Mouse (Mus musculus): ENCODE measurements at regions not wholly inside any gene's neighbourhood (a gene's known extent, or its start where the extent isn't known, plus 50 kb on each side); places are given as distances from the start of the nearest gene placed in this dataset.

DNA sequence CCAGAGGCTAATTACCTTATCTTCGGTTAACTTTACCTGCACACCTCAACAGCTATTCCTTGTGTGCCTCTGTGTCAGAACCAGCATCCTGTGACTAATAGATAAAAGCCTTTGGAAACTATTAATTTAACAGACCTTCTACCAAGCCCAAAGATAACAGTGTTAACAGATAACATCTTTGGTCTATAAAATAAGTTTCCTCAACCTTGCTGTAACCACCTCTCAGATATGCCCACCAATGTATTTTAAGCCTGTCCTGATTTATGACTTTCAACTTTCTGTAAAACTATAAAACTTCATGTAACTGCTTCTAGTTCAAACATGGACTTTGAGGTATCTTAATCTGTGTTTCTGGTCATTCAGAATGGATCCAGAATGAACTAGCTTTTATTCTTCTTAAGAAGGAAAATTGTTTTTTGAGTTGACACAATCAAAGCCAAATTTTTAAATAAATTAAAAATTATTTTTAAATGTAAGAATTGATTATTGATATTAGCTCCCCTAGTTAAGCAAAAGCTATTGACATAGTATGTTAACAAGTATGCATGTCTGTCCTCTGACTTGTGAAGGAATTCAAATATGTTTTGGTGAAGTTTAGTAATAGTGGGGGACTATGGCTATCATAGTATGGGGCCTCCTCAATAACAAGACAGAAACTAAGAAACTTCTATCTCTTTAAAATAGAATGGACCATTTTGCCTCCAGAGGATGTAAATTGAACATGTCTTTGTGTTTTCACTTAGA, 238.7 kb upstream of the Marcks start:
- DNase-seq (ENCODE audit: low read depth, low spot score): no peak

DNA sequence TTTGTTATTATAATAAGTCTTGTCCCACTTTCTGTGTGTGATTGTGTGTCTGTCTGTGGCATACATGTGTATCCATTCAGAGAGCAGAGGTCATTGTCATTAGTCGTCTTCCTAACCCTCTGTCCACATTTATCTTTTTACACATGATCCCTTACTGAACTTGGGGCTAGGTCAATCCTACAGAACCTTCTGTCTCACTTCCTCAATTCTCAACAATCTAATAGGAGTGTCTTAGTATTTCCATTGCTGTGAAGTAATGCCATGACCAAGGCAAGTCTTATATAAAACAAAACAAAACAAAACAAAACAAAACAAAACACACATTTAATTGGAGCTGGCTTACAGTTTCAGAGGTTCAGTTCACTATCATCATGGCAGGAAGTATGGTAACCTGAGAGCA, 237.5 kb upstream of the Marcks start:
- DNase-seq (ENCODE audit: low read depth, low spot score): no peak

DNA sequence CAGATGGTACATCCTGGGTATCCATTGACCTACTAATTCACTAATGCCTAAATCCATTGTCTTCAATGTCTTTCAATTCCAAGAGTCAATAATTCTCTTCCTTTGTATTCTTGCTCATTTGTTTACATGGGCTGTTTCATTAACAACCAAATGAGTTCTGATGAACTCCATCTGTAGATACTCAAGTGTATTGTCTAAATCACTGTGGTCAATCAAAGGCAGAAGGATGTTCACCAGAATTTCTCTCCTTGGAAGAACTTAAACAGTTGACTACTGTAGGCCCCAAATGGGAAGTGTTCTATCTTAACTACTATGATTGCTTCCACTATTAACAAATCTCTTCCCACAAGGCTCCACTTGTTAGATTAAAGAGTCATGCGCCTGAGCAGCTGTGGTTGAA, 236.9 kb upstream of the Marcks start:
- no peak for DNase-seq (ENCODE audit: low read depth, low spot score)

DNA sequence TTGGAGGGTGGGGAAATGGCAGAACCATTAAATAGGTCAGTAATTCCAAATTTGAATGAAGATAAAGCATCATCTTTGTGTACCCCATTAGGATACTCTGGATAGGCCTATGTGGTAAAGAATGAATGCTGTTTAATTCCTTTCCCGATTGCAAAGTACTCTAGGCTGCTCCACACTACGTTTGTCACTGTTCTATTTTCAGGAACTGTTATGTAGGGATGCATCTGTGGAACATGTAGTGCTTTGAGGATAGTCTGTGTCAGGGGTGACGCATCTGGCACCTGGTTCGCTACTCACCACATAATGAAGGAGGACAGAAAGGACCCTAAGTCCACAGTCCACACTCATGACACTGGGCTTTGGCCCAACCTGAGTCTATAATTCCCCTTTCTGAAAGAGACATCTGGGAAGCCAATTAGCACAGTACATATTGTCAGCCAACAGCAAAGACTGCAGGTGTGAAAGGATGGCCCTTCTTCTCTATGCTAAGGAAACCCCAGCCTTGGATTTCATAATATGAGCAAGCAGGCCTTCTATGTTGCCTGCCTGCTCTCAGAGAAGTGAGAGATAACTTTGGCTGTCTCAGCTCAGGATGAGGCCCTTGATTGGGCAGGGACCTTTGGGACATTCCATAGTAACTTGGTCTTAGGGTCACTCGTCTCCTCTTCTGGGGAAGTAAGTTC, 230.4 kb upstream of the Marcks start:
- no peak for DNase-seq (ENCODE audit: low read depth, low spot score)

DNA sequence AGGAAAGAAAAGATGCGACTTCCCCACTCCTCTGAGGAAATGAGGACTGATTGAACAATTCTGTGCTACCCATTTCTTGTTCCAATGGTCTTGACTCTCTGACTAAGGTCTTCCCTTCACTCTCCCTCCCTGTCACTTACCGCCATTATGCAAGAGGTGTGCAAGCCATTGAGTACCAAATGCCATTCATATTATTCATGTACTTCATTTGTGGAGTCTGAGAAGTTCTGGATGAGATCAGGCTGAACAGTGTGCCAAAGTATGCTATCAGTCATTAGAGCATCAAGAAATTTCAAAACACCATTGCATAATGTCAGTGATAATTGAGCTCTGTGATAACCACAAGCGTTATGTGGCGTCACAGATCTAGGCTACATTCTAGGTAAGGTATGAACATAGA, 229.1 kb upstream of the Marcks start:
- DNase-seq (ENCODE audit: low read depth, low spot score): no peak

DNA sequence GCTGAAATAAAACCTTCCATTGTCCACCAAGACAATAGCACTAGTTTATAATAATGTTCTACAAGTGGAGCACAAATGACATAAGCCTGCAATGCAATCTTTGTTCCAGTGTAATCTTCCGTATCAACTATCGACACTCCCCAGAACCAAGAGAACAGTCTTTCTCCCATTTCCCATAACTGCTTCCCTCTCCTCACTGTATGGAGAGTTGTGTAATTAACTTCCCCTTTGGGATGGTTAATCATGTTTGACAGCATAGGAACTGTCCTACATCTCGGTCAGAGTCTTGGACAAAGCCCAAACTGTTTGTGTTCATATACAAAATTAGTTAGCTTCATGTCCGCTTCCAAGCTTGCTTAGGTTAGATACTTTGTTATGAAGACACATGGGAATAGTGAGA, 225.8 kb upstream of the Marcks start:
- no peak for DNase-seq (ENCODE audit: low read depth, low spot score)

DNA sequence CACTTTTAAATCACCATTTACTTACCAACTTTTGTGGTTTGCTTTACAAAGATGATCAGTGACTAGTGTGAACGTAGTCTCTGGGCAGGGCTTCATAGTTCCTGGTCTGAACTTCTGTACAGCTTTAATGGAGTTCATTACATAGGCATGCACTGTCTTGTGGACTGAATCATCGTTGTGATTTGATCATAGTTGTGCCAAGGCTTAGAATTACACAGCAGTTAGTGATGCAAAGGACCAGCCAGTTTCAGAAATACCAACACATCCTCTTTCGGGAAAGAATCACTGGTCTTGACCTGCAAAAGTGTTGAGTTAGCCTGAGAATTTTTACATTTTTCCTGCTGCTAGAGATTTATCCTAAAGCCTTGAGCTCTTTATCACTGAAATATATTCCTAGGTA, 222.3 kb upstream of the Marcks start:
- DNase-seq (ENCODE audit: low read depth, low spot score): no peak

DNA sequence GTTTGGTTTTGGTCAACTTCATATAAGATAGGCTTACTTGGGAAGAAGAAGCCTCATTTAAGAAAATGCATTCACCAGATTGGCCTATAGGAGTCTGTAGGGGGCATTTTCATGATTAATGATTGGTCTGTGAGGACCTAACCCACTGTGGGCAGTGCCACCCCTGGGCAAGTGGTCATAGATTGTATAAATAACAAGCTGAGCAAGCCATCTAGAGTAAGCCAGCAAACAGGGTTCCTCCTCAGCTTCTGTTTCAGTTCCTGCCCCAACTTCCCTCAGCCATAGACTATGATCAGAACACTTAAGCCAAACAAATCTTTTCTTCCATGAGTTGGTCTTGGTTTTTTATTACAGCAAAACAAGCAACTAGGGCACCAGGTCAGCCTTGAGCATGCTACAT, 220.2 kb upstream of the Marcks start:
- DNase-seq (ENCODE audit: low read depth, low spot score): no peak

DNA sequence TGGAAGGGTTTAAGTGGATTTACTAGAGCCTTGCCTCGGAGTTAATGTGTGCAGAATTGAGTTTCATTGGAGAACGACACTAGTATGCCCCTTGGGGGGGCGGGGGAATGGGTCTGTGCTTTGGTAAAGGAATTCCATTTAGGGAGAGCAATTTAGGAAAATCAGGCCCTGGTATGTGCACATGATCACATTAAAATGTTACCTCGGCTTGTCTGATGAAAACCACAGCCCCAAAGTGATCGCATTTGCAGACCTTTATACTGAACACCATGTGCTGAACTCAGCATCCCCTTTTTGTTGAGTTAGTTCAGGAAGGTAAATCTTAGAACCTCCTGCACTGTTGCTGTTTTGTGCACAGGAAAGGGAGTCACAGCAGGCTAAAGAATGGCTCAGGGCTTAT, 219.6 kb upstream of the Marcks start:
- no peak for DNase-seq (ENCODE audit: low read depth, low spot score)

DNA sequence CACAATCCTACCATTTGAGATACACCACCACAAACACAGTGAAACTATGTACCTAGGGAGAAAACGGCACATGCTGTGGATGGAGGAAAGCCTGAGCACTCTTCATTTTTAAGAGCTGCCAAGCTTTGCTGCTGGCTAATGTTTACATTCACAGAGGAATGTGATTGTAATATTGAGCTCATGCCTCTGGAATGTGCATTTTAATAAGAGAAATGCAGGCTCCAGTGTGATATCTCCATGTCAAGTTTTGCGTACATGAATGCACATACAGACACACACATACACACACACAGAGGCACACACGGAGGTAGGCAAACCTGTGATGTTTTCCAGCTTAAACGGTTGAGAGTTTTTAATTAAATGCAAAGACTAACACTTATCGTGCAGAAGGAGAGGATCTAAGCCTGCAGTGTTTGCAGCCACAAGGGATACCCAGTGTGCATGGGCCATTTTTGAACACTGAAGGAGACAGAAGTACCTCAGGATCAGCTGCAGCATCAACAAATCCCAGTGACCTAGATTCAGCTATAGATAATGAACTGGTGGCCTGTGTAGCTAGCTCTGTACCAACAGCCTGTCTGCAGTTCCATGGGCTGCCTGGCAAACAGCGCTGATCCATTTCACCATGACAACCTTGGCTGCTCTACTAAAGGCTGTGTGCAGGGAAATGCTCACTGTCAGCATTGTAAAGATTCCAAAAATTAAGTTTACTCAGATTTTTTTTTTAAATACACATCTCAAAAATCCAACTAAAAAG, 218.8 kb upstream of the Marcks start:
- no peak for DNase-seq (ENCODE audit: low read depth, low spot score)

DNA sequence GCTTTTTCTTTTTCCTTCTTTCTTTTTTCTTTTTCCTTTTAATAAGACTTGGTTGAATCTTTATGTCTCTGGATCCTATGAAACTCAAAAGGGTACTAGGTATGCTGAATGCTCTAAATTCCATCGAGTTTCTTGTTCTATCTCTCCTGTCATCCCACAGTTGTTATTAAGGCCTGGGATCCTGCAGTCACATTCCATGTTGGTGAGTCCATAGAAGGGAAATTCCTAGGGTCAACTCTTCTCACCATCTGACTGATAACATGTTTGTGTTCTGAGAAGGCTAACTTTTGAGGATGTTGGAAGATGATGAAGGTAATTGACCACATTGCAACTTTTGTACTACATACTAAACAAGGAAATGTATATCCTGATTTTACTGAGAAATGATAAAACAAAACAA, 210.5 kb upstream of the Marcks start:
- DNase-seq (ENCODE audit: low read depth, low spot score): no peak

DNA sequence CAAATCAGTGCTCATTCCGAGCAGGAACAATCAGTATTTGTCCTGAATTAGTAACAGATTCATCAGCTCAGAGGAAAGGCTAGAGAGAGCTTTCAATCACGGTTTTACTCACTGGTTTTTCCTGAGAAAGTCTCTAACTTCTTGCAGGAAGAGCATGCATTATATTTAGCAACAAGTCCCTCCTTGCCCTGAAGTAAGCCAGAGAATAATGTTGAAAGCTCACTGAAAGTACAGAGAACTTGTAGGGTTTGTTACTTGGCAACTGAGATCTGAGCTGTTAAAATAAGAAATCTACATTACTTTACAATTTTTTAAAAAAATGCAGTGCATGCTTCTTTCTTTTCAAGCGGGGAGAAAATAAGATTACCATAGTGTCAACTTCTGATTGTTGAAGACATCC, 209.7 kb upstream of the Marcks start:
- DNase-seq (ENCODE audit: low read depth, low spot score): no peak

DNA sequence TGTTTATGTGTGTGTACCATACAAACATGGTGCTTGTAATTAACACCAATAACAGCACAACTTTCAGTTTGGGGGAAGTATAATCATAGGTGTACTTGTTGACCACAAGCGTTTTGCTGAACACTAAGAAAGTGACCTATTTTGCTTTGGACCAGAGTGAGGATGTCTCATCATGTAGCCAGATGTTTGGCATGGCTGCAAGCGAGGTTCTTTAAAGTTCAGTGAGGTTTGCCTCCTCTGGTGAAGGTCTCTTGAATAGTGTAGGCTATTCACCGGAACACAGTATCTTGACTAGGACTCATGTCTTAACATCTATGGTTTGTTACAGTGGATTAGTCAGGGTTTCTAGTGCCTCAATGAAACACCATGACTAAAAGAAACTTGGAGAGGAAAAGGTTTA, 208.9 kb upstream of the Marcks start:
- DNase-seq (ENCODE audit: low read depth, low spot score): no peak

DNA sequence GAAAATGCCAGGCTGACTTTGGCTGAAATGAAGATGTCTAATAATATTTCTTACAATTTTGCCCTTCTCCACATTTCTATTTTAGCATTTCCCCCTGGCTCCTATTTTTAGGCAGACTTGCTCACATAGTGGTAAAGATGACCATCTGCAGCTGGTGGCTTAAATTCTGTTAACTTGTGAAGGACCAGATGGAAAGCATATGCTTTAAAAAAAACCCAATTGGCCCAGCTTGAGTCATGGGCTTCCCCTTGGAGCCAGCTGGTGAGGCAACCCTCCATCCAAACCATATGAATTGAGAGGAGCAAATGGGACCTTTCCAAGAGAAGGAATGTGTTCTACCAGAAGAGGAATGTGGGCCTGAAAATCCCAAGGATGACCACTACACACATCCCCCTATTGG, 204.0 kb upstream of the Marcks start:
- no peak for DNase-seq (ENCODE audit: low read depth, low spot score)

DNA sequence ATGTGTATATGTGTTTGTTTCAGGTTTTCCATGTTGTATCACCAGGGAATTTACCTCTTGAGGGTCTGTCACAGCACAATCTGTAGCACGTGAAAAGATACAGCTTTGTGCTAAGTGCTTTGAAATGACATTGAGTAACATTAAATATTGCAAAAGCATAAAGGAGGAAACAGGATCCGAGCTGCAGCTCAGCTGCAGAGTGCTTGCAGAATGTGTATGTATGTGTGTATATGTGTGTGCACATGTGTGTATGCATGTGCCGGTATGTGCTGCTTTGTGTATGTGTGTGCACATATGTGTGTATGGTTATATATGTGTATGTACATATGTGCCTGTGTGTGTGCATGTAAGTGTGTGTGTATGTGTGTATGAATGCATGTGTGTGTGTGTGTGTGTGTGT, 200.9 kb upstream of the Marcks start:
- DNase-seq (ENCODE audit: low read depth, low spot score): no peak

DNA sequence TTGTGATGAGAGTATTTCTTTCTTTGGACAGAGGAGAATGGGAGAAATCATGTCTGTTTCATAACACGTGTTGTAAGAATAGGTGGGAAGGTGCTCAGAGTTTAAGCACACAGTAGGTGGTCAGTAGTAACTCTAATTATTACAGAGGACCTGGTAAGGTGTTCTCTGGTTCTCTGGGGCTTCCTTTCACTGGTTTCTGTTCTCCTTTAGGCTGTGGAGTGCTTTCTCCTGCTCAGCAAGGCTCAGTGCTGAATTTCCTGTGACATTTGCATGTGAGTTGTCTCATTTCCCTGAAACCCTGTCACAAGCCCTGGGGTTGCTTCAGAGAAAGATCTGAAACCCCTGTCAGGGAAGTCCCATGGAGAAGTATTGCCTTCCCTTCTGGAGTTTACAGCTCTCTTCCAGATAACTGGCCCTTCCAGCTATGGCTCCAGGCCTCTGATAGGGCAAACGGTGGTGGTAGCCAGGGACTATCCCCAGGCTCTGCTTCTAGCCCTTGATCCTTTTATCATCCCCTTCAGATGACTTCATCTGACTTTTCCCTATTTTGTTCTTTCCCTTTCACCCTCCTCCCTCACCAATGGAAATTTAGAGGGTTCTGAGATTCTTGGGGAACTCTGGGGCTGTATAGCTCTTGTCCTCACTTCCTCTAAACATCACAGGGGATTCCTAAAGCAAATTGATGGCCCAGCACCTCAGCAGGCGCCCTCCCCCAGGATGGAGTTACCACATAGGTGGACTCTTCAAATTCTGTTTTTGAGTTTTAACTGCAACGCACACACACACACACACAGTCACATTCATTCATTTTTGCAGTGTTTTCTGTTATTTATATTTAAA, 199.6 kb upstream of the Marcks start:
- DNase-seq (ENCODE audit: low read depth, low spot score): no peak

DNA sequence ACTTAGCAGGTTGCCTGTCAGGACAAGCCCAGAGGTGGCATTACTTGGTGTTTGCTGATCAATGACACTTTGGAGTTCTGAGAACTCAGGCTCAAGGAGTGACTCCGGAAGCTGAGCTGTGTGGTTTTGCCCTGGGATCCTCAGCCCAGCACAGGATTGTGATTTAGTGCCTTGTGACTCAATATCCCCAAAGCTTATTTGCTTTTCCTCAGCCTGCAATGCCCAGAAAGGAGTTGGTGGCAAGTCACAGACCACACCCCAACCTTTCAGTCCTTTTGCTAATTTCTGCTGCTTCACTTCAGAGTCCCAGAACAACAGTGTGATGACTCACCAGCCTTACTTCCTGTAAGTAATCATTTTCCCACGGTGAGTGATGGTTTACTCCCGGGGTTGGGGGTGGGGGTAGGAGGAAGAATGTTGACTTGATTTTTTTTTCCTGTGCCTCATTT, 198.5 kb upstream of the Marcks start:
- DNase-seq (ENCODE audit: low read depth, low spot score): no peak

DNA sequence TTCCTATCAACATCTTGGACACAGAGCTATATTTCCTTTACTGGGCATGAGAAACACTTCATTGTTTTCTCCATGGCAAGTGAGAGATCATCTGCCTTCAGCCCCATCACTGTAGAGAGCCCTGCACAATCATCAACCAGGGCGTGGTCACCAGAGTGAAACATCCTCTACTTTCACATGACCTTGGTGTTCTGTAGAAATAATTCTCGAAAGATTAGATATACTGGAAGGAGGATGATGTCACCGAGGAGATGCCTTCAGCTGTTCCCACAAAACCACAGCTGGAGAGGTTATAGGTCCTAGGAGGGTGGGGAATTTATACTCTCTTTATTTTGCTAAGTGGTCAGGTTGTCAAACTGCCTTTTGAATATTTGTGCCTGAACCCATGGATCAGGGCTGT, 196.4 kb upstream of the Marcks start:
- no peak for DNase-seq (ENCODE audit: low read depth, low spot score)

DNA sequence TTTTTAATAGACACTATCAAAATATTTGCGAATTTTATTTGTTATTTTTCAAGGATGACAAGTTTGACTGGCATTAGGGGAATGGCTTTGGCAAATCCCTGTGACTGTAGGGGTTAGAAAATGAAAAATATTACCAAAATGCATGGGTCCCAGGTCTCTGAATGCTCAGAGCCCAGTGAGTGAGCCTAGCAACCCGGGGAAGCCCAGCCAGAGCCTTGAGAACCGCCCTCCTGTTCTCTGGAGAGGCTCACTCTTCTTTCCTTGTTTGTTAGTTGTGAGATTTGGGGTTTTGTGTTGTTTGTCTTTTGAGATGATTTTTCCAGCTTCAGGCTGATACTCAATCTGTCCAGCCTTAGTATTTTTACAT, 187.4 kb upstream of the Marcks start:
- no peak for DNase-seq (ENCODE audit: low read depth, low spot score)

DNA sequence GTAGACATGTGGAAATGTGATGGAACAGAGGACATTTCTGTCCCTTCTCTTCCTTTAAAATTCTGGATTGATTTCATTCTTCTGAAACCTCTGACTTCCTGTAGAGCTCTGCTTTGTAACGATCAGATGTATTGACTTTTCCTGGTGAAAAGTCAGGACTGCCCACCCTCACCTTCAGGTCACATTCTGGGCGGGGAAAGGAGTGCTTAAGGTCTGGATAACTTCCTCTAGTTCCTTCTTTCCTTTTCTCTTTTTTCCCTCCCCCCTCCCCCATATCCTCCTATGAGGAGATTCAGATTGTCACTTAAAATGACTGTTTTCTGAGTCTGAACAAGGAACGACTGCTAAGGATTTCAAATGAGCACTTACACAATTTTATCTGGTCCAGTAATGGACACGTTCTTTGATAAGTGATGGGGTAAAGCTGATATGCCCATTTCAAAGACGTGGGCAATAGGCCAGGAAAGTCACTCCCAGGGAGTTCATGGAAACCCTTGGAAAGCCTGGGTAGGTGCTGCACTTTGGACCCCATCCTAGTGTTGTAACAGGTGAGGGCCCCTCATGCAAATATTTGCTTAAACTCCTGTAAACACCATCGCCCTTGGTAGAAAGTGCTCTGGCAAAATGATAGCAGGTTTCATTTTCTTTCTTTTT, 186.9 kb upstream of the Marcks start:
- DNase-seq (ENCODE audit: low read depth, low spot score): no peak

DNA sequence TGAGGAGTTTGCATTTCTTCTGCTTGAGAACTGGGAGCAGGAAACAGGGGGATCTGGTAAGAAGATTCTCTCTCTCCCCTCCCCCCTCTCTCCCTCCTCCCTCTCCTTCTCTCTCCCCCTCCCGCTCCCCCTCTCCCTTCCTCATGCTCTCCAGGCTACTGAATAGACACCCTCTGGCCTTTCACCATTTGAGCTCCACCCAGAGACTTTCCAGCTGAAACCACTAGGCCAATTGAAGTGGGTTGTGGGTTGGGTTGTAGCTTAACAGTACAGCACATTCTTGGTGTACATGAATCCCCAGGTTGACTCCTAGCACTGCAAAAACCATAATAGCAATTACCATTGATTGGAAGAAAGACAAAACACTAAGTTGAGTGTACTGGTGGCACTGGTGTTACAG, 185.0 kb upstream of the Marcks start:
- no peak for DNase-seq (ENCODE audit: low read depth, low spot score)

Data from embryo, embryonic 11.5 days (tissue).